Mouse (Mus musculus): ENCODE data around the gene Zfp318.

Zfp318 gene

GRCm38 (mm10) chr17:46383294-46384060 is at the start of gene Zfp318:
Gene Zfp318 (plus strand): TSS chr17:46383731.
- peak; percentile 91 for DNase-seq (ENCODE audit: low read depth, low spot score)

- no peak for DNase-seq (ENCODE audit: low read depth, low spot score)
These were observed 47.1 kb upstream of the Zfp318 start for GRCm38 (mm10) chr17:46336475-46336874.

GRCm38 (mm10) chr17:46341208-46341607 is 42.3 kb upstream of the Zfp318 start:
- no peak for DNase-seq (ENCODE audit: low read depth, low spot score)

- DNase-seq (ENCODE audit: low read depth, low spot score) = no peak
These were observed 32.4 kb upstream of the Zfp318 start for GRCm38 (mm10) chr17:46351026-46351700.

- no peak for DNase-seq (ENCODE audit: low read depth, low spot score)
These were observed 11.7 kb upstream of the Zfp318 start for GRCm38 (mm10) chr17:46371783-46372182.

- DNase-seq (ENCODE audit: low read depth, low spot score) = no peak
These were observed 5.0 kb upstream of the Zfp318 start for GRCm38 (mm10) chr17:46378564-46378963.

- DNase-seq (ENCODE audit: low read depth, low spot score) = no peak
These were observed 700 bp downstream of the Zfp318 start for GRCm38 (mm10) chr17:46384061-46384801.

- DNase-seq (ENCODE audit: low read depth, low spot score) = no peak
These were observed 4.7 kb downstream of the Zfp318 start for GRCm38 (mm10) chr17:46388200-46388599.

- DNase-seq (ENCODE audit: low read depth, low spot score) = no peak
These were observed 9.5 kb downstream of the Zfp318 start for GRCm38 (mm10) chr17:46393012-46393411.

- no peak for DNase-seq (ENCODE audit: low read depth, low spot score)
These were observed 11.1 kb downstream of the Zfp318 start for GRCm38 (mm10) chr17:46394631-46395030.

- DNase-seq (ENCODE audit: low read depth, low spot score) = no peak
These were observed 24.9 kb downstream of the Zfp318 start for GRCm38 (mm10) chr17:46408478-46408877.

- DNase-seq (ENCODE audit: low read depth, low spot score) = no peak
These were observed 35.1 kb downstream of the Zfp318 start for GRCm38 (mm10) chr17:46418628-46419027.

- no peak for DNase-seq (ENCODE audit: low read depth, low spot score)
These were observed 36.2 kb downstream of the Zfp318 start for GRCm38 (mm10) chr17:46419717-46420116.

- no peak for DNase-seq (ENCODE audit: low read depth, low spot score)
These were observed 43.0 kb downstream of the Zfp318 start for GRCm38 (mm10) chr17:46426496-46426895.

- DNase-seq (ENCODE audit: low read depth, low spot score) = no peak
These were observed 45.4 kb downstream of the Zfp318 start, which contains the start of gene Crip3 for GRCm38 (mm10) chr17:46428761-46429414. Gene Crip3 (plus strand): TSS chr17:46428926.

- DNase-seq (ENCODE audit: low read depth, low spot score) = no peak
These were observed 50.1 kb downstream of the Zfp318 start for GRCm38 (mm10) chr17:46433627-46434026.

GRCm38 (mm10) chr17:46436672-46437366 is 53.3 kb downstream of the Zfp318 start:
- no peak for DNase-seq (ENCODE audit: low read depth, low spot score)

- DNase-seq (ENCODE audit: low read depth, low spot score) = no peak
These were observed 54.9 kb downstream of the Zfp318 start, which contains the start of gene Slc22a7 for GRCm38 (mm10) chr17:46438298-46438873. Gene Slc22a7 (minus strand): TSS chr17:46438457.

- DNase-seq (ENCODE audit: low read depth, low spot score) = no peak
These were observed 55.6 kb downstream of the Zfp318 start for GRCm38 (mm10) chr17:46439176-46439575.

GRCm38 (mm10) chr17:46444839-46445579 is 61.5 kb downstream of the Zfp318 start:
- no peak for DNase-seq (ENCODE audit: low read depth, low spot score)
